Mouse (Mus musculus) olfactory bulb, adult 2 months (tissue): ENCODE results near the gene Sez6.

Experiments used
- CTCF ChIP-seq: fragments of 200-500 bp; IDR thresholded peaks from 2 replicates; pipeline ENCODE4 v1.5.1; 2012; ENCODE audit warnings: low read depth, mild to moderate bottlenecking, low read length, moderate library complexity; ENCODE audit not compliant: insufficient read depth
- POLR2A ChIP-seq: fragments of 200-500 bp; IDR thresholded peaks from 2 replicates; pipeline ENCODE4 v1.6.1; 2012; ENCODE audit warnings: mild to moderate bottlenecking, low read depth, low read length, moderate library complexity; ENCODE audit not compliant: insufficient read depth

DNA sequence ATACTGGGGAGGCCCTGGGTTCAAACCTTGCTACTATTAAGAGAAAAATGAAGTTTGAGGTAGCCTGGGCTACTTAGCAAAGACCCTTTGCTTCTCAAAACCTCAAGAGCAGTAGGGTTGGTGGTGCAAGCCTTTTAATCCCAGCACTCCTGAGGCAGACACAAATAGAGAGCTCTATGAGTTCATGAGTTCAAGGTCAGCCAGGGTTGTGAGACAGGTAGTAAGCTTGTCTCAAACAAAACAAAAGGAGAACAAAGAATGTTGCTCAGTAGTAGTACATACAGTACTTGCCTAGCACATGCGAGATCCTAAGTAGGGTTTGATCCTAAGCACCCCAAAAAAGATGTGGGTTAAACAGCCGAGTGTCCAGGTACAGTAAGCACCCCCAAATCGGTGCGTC lies 13.9 kb upstream of the Sez6 start:
- TF ChIP-seq POLR2A (no peak), CTCF (no peak)
